ENCODE assay signal across 8 mouse cellular contexts in the genomic region with DNA sequence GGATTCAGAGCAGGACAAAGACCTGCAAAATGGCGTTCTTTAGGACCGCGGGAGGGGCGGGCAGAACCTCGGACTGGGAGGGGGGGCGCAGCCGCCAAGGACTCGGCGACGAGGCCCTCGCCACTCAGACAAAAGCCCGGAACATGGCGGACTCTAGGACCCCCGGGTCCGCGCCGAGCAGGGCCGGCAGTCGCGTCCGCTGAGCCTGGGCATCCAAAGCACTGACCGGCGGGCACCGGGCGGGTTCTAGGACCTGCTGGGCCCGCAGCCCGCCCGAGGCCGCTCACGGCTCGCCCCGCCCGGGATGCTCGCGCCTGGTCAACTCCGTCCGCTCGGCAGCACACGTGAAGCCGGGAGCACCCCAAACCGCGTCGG. TPM values are rescaled to one million over a fixed set of nuclear protein-coding genes. Genes with fewer than 3 reads are reported as not detected.
DNase-seq lines count a peak whose midpoint lies in the region; ATAC-seq lines count a peak whose summit lies in the region.

No protein-coding gene starts in this region.

- peak; percentile 95 for DNase-seq in adrenal gland, postnatal 10 days
- peak; percentile 94 for DNase-seq in embryo, embryonic 9.5 days (ENCODE audit: extremely low spot score)
- DNase-seq in gastrocnemius, postnatal 4 days (ENCODE audit: low spot score in 2 of 2): peak; percentile 88 to 94
- DNase-seq in left cerebral cortex, postnatal 36 days (ENCODE audit: low spot score in 2 of 2): peak; percentile 95 to 97
- DNase-seq in midbrain, embryonic 10.5 days (ENCODE audit: low spot score): peak; percentile 100
- DNase-seq in right cerebral cortex, postnatal 36 days (ENCODE audit: low spot score in 2 of 2): peak; percentile 94 to 95
- DNase-seq in urinary bladder, postnatal 4 days (ENCODE audit: low spot score in 2 of 2): peak; percentile 92 to 93

- H3K27ac ChIP-seq in intestine, embryonic 16.5 days (ENCODE audit: low read length): peak overlapping the region; percentile 100
- peak overlapping the region; percentile 97 for H3K27ac ChIP-seq in midbrain, embryonic 10.5 days (replicated peaks)

- WGBS in intestine, embryonic 16.5 days: under 1% methylated on average over 42 of the region's 43 CpGs
- WGBS in midbrain, embryonic 10.5 days: under 1% methylated on average over 39 of the region's 43 CpGs

- no peaks in the 10 kb centered on the region for H3K27me3 ChIP-seq in intestine, embryonic 16.5 days (replicated peaks; ENCODE audit: control insufficient read depth, insufficient read depth, low read length)
- H3K27me3 ChIP-seq in midbrain, embryonic 10.5 days (ENCODE audit: low read depth, poor library complexity, severe bottlenecking): no peaks in the 10 kb centered on the region

- peak overlapping the region; percentile 99 for H3K9ac ChIP-seq in intestine, embryonic 16.5 days (ENCODE audit: low read depth, low read length)

- H3K4me2 ChIP-seq in intestine, embryonic 16.5 days (ENCODE audit: low read depth, low read length): peak overlapping the region; percentile 72

- H3K9me3 ChIP-seq in intestine, embryonic 16.5 days (ENCODE audit: control insufficient read depth, low read length): no peaks in the 10 kb centered on the region
- no peaks in the 10 kb centered on the region for H3K9me3 ChIP-seq in midbrain, embryonic 10.5 days (replicated peaks)

- peak overlapping the region; percentile 99 for H3K4me3 ChIP-seq in intestine, embryonic 16.5 days (ENCODE audit: low read length)
- H3K4me3 ChIP-seq in midbrain, embryonic 10.5 days: peak overlapping the region; percentile 96

- H3K36me3 ChIP-seq in intestine, embryonic 16.5 days (ENCODE audit: control insufficient read depth, insufficient read depth, low read length): peaks cover 20% of the 10 kb centered on the region
- peaks cover 63% of the 10 kb centered on the region for H3K36me3 ChIP-seq in midbrain, embryonic 10.5 days

- intact Hi-C loops in left cerebral cortex, postnatal 36 days (cut with DNase I): loop anchor here (1.0 to 2.0 kb wide), 2 partner anchors 34 to 37 kb away; a partner anchor contains a TSS

- H3K4me1 ChIP-seq in intestine, embryonic 16.5 days (ENCODE audit: control insufficient read depth, insufficient read depth, low read length): peaks cover 21% of the 10 kb centered on the region
- peaks cover 27% of the 10 kb centered on the region for H3K4me1 ChIP-seq in midbrain, embryonic 10.5 days

- peak; percentile 89 for ATAC-seq in intestine, embryonic 16.5 days

RNA-seq across cellular contexts. Expression of a gene that starts 0.4 kb away (rescaled TPM):
- 10 to 100 TPM; 29.8 to 35.6 TPM for total RNA-seq in adrenal gland, postnatal 10 days (2021)
- 10 to 100 TPM; 24.0 to 27.1 TPM for total RNA-seq in gastrocnemius, postnatal 4 days (2021)
- polyA plus RNA-seq in intestine, embryonic 16.5 days (2015; fragmentation: Nextera tagmentation; extraction: Ambion mirVana): 7.2 and 8.9 TPM in 2 replicates
- 10 to 100 TPM; 27.0 to 33.9 TPM for total RNA-seq in left cerebral cortex, postnatal 36 days (2021)
- 17.2 and 18.7 TPM in 2 replicates for polyA plus RNA-seq in midbrain, embryonic 10.5 days (2016; fragmentation: Nextera tagmentation; extraction: Ambion mirVana)

RNA-seq across cellular contexts. Expression of a gene that starts 1.0 kb away (rescaled TPM):
- total RNA-seq in adrenal gland, postnatal 10 days (2021): 1 to 10 TPM; 5.4 to 9.5 TPM
- total RNA-seq in gastrocnemius, postnatal 4 days (2021): 10 to 100 TPM in 1 of 2 experiments, 1 to 10 TPM in 1; 8.8 to 10.1 TPM
- polyA plus RNA-seq in intestine, embryonic 16.5 days (2015; fragmentation: Nextera tagmentation; extraction: Ambion mirVana): 11.6 and 14.6 TPM in 2 replicates
- total RNA-seq in left cerebral cortex, postnatal 36 days (2021): 10 to 100 TPM; 20.0 to 26.4 TPM
- polyA plus RNA-seq in midbrain, embryonic 10.5 days (2016; fragmentation: Nextera tagmentation; extraction: Ambion mirVana): 41.5 and 47.3 TPM in 2 replicates

RNA-seq across cellular contexts. Expression of a gene that starts 15.2 kb away (rescaled TPM):
- 1 to 10 TPM in 1 of 2 experiments, under 1 TPM in 1; 0.72 to 1.2 TPM for total RNA-seq in adrenal gland, postnatal 10 days (2021)
- total RNA-seq in gastrocnemius, postnatal 4 days (2021): 1 to 10 TPM; 1.6 to 1.8 TPM
- 2.6 and 4.0 TPM in 2 replicates for polyA plus RNA-seq in intestine, embryonic 16.5 days (2015; fragmentation: Nextera tagmentation; extraction: Ambion mirVana)
- total RNA-seq in left cerebral cortex, postnatal 36 days (2021): 1 to 10 TPM in 1 of 2 experiments, under 1 TPM in 1; 0.76 to 2.2 TPM
- polyA plus RNA-seq in midbrain, embryonic 10.5 days (2016; fragmentation: Nextera tagmentation; extraction: Ambion mirVana): 0.52 and 0.68 TPM in 2 replicates

RNA-seq across cellular contexts. Expression of a gene that starts 19.6 kb away (rescaled TPM):
- not detected for total RNA-seq in adrenal gland, postnatal 10 days (2021)
- not detected for total RNA-seq in gastrocnemius, postnatal 4 days (2021)
- not detected in 2 replicates for polyA plus RNA-seq in intestine, embryonic 16.5 days (2015; fragmentation: Nextera tagmentation; extraction: Ambion mirVana)
- total RNA-seq in left cerebral cortex, postnatal 36 days (2021): not detected
- not detected in 2 replicates for polyA plus RNA-seq in midbrain, embryonic 10.5 days (2016; fragmentation: Nextera tagmentation; extraction: Ambion mirVana)

RNA-seq across cellular contexts. Expression of a gene that starts 19.8 kb away (rescaled TPM):
- 100 to 1,000 TPM in 1 of 2 experiments, 10 to 100 TPM in 1; 84.3 to 112 TPM for total RNA-seq in adrenal gland, postnatal 10 days (2021)
- 10 to 100 TPM; 62.4 to 71.8 TPM for total RNA-seq in gastrocnemius, postnatal 4 days (2021)
- 260 and 261 TPM in 2 replicates for polyA plus RNA-seq in intestine, embryonic 16.5 days (2015; fragmentation: Nextera tagmentation; extraction: Ambion mirVana)
- total RNA-seq in left cerebral cortex, postnatal 36 days (2021): 10 to 100 TPM; 22.2 to 24.5 TPM
- 43.4 and 44.6 TPM in 2 replicates for polyA plus RNA-seq in midbrain, embryonic 10.5 days (2016; fragmentation: Nextera tagmentation; extraction: Ambion mirVana)

Comparison
In these comparisons a context has a peak if more than half of its experiments do, and no peak if none do; other contexts are left out.
1. Peak in every context shown above with its lines: DNase-seq, ATAC-seq, H3K4me3 ChIP-seq and H3K27ac ChIP-seq.